Mouse (Mus musculus): ENCODE results near the gene Hibch. TPM values are rescaled to one million over a fixed set of nuclear protein-coding genes. Genes with fewer than 3 reads are reported as not detected.
"Not testable (repeated sequence)": the region's sequence is repeated elsewhere in the genome, so short reads cannot be mapped to it uniquely, and the experiment has no call there.

Hibch gene
- polyA plus RNA-seq, 1 experiment from 2014 or later = 23.9 TPM

DNA sequence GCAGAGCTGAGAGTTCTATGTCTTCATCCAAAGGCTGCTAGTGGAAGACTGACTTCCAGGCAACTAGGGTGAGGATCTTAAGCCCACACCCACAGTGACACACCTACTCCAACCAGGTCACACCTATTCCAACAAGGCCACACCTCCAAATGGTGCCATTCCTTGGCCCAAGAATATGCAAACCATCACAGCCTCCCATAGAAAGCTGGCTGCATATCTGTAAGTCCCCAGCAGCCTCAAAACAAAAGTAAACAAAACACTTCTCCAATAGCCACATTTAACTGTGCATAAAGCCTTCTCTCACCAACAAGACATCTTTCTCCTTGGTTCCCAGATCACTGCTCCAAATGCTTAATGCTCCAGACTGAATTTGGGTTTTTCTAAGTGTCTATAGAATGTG lies 74.2 kb downstream of the Hibch start:
- not testable (repeated sequence) for ATAC-seq; H3K27ac ChIP-seq; H3K4me1 ChIP-seq; H3K27me3 ChIP-seq; H3K36me3 ChIP-seq (ENCODE audit: poor library complexity, severe bottlenecking); H3K9ac ChIP-seq; H3K4me3 ChIP-seq; H3K4me2 ChIP-seq; H3K9me3 ChIP-seq (replicated peaks)

DNA sequence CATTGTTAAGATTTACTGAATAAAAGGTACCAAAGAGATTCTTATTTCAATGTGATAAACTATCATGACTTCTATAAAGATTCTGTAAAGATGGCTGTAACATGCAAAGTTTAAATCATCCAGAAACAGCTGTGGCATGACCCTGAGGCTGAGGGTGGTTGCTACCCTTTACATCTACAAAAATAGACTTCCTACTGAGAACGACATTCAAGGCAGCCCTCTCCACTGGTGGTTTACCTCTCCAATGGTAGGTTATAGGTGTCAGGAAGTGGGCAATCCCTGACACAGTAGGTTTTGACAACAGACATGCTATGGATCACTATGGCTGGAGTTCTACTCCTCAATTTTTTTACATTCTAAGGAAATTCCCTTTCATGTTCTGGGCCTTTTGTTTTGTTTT lies 79.8 kb downstream of the Hibch start:
- not testable (repeated sequence) for H3K9me3 ChIP-seq (replicated peaks); H3K36me3 ChIP-seq (ENCODE audit: poor library complexity, severe bottlenecking); H3K9ac ChIP-seq; H3K27me3 ChIP-seq; H3K4me3 ChIP-seq; H3K4me2 ChIP-seq; H3K4me1 ChIP-seq; ATAC-seq; H3K27ac ChIP-seq
- no CpG with 5 or more reads among the region's 1 CpGs for WGBS

DNA sequence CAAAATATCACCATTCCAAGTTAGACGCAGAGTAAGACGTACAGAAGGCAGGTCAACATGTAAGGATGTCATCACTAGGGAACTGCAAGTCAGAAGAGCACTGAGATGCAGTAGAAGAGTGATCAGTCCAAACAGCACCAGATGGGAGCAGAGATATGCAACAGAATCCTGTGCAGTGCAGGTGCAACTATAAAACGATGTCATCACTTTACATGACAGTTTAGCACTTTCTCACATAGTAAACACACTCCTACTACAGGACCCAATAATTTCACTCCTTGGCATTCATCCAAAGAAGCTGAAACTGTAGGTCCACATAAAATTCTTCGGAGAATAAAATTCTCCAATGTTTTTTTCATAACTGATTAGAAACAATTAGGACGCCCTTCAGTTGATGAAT lies 89.8 kb downstream of the Hibch start:
- Histone ChIP-seq H3K9me3 (replicated peaks) (peaks cover 5% of the 10 kb centered on the region; the same call in 1 of the 2 replicates), H3K27me3 (no peaks in the 10 kb centered on the region), H3K9ac (no peak overlapping the region), H3K4me1 (no peaks in the 10 kb centered on the region), H3K4me2 (no peak overlapping the region), H3K36me3 (ENCODE audit: poor library complexity, severe bottlenecking) (no peaks in the 10 kb centered on the region), H3K27ac (no peak overlapping the region), H3K4me3 (no peak overlapping the region)
- ATAC-seq = no peak
- 90% methylated on average over 5 of the region's 5 CpGs for WGBS

DNA sequence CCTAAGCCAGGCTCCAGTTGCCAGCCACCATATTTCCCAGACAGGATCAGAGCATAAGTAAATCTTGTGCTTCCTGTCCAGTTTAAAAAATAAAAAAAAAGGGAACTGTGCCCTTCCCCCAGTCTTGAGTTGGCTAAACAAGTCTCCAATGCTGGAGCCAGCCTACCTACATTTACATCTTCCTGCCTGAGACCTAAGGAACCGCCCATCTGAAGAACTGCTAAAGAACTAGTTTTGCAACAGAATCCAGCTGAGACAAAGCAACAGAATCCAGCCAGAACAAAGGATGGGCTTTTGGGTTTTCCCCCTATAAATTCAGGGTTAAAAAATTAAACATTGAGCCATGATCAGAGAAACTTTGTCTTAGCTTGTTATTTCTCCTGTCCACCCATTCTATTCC lies 94.3 kb downstream of the Hibch start:
- H3K4me2 ChIP-seq = no peak overlapping the region
- no peak overlapping the region for H3K4me3 ChIP-seq
- no peaks in the 10 kb centered on the region for H3K4me1 ChIP-seq
- no peak overlapping the region for H3K9ac ChIP-seq
- ATAC-seq = no peak
- H3K9me3 ChIP-seq (replicated peaks) = peaks cover 5% of the 10 kb centered on the region; the same call in 1 of the 2 replicates
- no peak overlapping the region for H3K27ac ChIP-seq
- WGBS = 88% methylated on average over 1 of the region's 1 CpGs
- no peaks in the 10 kb centered on the region for H3K27me3 ChIP-seq
- H3K36me3 ChIP-seq (ENCODE audit: poor library complexity, severe bottlenecking) = no peaks in the 10 kb centered on the region

DNA sequence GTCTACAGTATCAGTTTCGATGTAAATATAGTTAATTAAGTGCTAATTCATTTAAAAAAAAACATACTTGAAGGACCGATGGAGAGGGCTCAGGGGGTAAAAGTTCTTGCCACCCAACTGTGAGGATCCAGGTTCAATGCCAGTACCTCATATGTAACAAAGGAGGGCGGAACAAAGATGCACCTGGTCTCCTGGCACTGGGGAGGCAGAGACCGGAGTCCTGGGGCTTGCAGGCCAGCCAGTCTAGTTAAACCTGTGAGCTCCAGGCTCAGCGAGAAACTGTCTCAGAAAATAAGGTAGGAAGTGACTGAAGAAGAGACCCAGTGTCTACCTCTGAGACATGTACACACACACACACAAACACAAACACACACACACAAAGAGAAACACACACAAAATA lies 103.2 kb downstream of the Hibch start:
- H3K27ac ChIP-seq = no peak overlapping the region
- no peak overlapping the region for H3K4me2 ChIP-seq
- WGBS = 88% methylated on average over 5 of the region's 5 CpGs
- no peak overlapping the region for H3K9ac ChIP-seq
- H3K4me3 ChIP-seq = no peak overlapping the region
- peaks cover 11% of the 10 kb centered on the region for H3K4me1 ChIP-seq
- H3K36me3 ChIP-seq (ENCODE audit: poor library complexity, severe bottlenecking) = no peaks in the 10 kb centered on the region
- H3K27me3 ChIP-seq = no peaks in the 10 kb centered on the region
- no peaks in the 10 kb centered on the region for H3K9me3 ChIP-seq (replicated peaks)
- no peak for ATAC-seq

DNA sequence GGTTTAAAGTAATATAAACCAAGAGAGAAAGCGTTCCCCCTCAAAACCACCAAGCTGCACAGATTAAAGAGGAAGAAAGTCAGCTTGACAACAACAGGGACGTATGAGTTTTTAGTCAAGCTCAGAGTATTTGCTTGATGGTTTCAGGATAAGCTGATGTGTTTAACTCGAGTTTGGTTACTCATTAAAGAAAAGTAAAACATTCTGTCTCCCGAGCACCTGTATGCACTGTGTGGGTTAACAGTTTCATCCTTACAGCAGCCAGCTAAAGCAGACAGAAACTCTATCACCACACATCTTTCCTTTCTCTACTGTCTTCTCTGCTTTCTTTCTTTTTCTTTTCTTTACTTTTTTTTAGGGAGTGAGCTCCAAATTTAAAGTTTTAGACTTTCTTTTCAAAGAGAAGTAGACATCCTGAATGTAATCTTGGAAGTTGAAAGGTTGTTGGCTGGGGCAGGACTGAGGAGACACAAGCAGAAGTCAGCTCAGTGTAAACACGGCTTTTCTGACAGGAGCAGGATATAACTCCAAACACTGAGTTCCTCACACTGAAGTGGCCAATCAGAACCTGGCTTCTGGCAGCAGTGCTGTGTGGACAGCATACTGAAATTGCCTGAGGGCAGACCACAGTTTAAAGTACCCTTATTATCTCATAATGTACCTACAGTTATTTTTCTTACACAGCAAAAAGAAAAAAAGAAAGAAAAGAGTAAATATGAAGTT lies 106.6 kb downstream of the Hibch start:
- Histone ChIP-seq H3K27ac (no peak overlapping the region), H3K36me3 (ENCODE audit: poor library complexity, severe bottlenecking) (no peaks in the 10 kb centered on the region), H3K9me3 (replicated peaks) (no peaks in the 10 kb centered on the region), H3K4me1 (peaks cover 17% of the 10 kb centered on the region), H3K4me3 (no peak overlapping the region), H3K9ac (no peak overlapping the region), H3K27me3 (0 out of 2 replicates have a peak, but pooled peaks cover 5% of the 10 kb centered on the region), H3K4me2 (no peak overlapping the region)
- no peak for ATAC-seq
- WGBS = 54% methylated on average over 5 of the region's 5 CpGs

DNA sequence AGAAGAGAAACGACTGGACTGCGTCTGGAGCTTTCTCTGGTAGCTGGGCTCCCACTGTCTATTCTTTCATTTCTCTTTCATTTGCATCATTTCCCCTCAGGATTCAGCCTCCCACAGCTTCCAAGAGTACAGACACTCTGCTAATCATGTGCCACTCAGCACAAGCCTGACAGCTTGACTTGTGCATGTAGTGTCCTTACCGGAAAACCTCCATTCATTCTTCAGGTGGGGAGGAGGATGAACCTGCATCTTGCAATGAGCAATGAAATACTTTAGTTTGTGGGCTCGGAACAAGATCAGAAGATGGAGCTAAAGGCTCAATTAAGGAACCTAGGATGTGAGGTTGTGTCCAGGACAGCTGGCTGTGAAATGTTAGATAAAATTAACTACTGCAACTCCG lies 107.4 kb downstream of the Hibch start:
- 2% methylated on average over 5 of the region's 5 CpGs for WGBS
- H3K27ac ChIP-seq = no peak overlapping the region

DNA sequence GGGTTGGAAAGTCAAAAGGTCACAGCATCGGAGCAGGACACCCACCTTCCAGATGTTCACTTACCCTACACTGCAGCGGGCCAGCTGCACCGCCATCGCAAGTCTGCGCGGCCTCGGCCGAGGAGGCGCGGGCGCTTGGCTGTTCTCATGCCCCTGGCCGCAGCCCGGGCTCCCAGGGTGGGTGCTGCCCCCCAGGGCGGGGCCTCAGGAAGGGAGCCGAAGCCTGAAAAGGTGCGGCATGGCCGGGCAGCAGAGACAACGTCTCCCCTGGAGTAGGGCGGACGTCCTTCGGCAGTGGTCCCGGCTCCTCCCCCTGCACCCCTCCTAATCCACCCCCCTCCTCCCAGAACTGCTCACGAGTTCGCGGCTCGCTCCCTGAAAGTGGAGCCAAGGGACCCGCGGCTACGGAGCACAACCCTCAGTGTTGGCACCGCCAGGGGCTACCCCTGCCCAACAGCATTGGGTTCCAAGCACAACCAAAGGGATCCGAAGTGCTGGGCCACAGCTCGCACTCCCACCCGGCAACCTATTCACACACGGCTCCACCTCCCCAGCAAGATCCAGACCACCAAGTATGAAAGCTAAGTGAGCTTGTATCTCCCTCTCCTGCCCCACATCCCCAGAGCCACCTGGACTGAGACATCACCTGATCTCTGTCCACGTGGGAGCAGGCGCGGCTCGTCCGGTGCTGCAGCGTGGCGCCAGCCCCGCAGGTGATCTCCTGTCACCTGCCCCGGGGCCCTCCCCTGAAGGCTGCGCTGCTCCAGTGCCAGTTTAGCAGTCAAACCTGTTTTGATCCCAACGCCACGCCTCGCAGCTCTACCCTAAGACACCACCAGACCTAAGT lies 108.0 kb downstream of the Hibch start:
- peak; percentile 79 for ATAC-seq
- WGBS = under 1% methylated on average over 47 of the region's 47 CpGs
- Histone ChIP-seq H3K9me3 (replicated peaks) (no peaks in the 10 kb centered on the region), H3K27me3 (0 out of 2 replicates have a peak, but pooled peaks cover 5% of the 10 kb centered on the region), H3K9ac (peak overlapping the region; percentile 62), H3K4me1 (peaks cover 17% of the 10 kb centered on the region), H3K4me3 (peak overlapping the region; percentile 51), H3K27ac (no peak overlapping the region), H3K4me2 (peak overlapping the region; percentile 96), H3K36me3 (ENCODE audit: poor library complexity, severe bottlenecking) (no peaks in the 10 kb centered on the region)

More for the DNA sequence above, 107.4 kb downstream of the Hibch start:
- H3K4me2 ChIP-seq = peak overlapping the region; percentile 96
- peak overlapping the region; percentile 51 for H3K4me3 ChIP-seq
- no peaks in the 10 kb centered on the region for H3K9me3 ChIP-seq (replicated peaks)
- H3K36me3 ChIP-seq (ENCODE audit: poor library complexity, severe bottlenecking) = no peaks in the 10 kb centered on the region
- peak overlapping the region; percentile 62 for H3K9ac ChIP-seq
- H3K27me3 ChIP-seq = 0 out of 2 replicates have a peak, but pooled peaks cover 5% of the 10 kb centered on the region
- ATAC-seq = peak; percentile 66
- H3K4me1 ChIP-seq = peaks cover 17% of the 10 kb centered on the region

DNA sequence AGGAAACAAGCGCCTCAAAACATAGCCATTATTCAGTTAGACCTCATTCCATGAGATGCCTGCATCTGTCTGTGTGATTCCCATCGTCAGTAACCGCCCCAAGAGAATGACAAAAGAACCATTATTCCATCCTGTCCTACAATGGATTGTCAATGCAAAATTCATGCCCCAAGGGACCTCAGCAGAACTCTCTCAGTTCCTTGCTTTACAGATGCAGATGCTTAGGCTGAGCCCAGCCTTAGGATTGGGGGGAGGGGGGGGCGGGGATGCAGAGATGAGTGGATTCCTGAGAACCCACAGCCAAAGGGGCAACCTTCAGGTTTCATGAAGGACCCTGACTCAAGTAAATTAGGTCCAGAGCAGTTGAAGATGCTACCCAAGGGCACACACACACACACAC lies 108.8 kb downstream of the Hibch start:
- Histone ChIP-seq H3K9me3 (replicated peaks) (no peaks in the 10 kb centered on the region), H3K27me3 (0 out of 2 replicates have a peak, but pooled peaks cover 5% of the 10 kb centered on the region), H3K4me1 (peaks cover 17% of the 10 kb centered on the region), H3K36me3 (ENCODE audit: poor library complexity, severe bottlenecking) (no peaks in the 10 kb centered on the region), H3K4me2 (peak overlapping the region; percentile 96), H3K9ac (no peak overlapping the region), H3K4me3 (peak overlapping the region; percentile 51; the same call in 1 of the 2 replicates), H3K27ac (no peak overlapping the region)
- WGBS = 4% methylated on average over 4 of the region's 4 CpGs
- 0 out of 2 replicates have a peak, but pooled peaks have one; percentile 19 for ATAC-seq

DNA sequence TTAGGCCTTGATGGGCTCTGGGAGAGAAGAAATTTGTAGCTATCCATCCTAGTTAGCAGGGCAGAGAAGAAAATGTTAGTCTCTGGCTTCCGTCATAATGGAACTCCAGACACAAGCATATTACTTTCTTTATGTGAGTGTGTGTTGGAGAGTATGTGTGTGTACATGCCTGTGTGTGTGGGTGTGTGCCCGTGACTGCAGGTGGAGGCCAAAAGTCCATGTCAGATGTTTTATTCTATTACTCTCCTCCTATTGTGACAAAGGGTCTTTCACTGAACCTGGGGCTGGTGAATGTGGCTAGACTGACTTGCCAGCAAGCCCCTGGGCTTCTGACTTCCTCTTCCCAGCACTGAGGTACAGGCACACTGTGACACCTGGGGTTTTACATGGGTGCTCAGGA lies 109.7 kb downstream of the Hibch start:
- Histone ChIP-seq H3K4me2 (no peak overlapping the region), H3K4me3 (no peak overlapping the region), H3K27ac (no peak overlapping the region), H3K27me3 (0 out of 2 replicates have a peak, but pooled peaks cover 5% of the 10 kb centered on the region), H3K9me3 (replicated peaks) (no peaks in the 10 kb centered on the region), H3K4me1 (peaks cover 17% of the 10 kb centered on the region), H3K9ac (no peak overlapping the region), H3K36me3 (ENCODE audit: poor library complexity, severe bottlenecking) (no peaks in the 10 kb centered on the region)
- no peak for ATAC-seq
- 85% methylated on average over 2 of the region's 2 CpGs for WGBS

DNA sequence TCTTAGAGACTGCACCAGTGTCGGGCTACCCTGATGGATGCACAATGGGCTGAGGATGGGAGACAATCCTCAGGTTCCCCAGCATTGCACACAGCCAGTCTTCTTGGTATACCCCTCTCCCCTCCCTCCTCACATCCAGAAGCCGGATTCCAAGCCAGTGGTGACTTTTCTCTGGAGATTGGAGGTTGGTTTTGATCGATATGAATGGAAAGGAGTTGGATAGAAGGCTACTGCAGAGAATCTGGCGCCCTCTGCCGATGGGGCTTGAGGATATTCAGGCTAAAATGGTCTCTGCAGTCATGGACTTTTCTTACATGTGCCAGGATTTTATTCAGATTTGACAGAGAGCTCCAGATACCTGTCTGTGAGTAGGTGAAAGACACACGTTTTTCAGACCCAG lies 110.4 kb downstream of the Hibch start:
- ATAC-seq = no peak
- Histone ChIP-seq H3K4me1 (peaks cover 17% of the 10 kb centered on the region), H3K27me3 (0 out of 2 replicates have a peak, but pooled peaks cover 5% of the 10 kb centered on the region), H3K27ac (no peak overlapping the region), H3K4me2 (no peak overlapping the region), H3K9ac (no peak overlapping the region), H3K36me3 (ENCODE audit: poor library complexity, severe bottlenecking) (no peaks in the 10 kb centered on the region), H3K9me3 (replicated peaks) (no peaks in the 10 kb centered on the region), H3K4me3 (no peak overlapping the region)
- 42% methylated on average over 6 of the region's 6 CpGs for WGBS

DNA sequence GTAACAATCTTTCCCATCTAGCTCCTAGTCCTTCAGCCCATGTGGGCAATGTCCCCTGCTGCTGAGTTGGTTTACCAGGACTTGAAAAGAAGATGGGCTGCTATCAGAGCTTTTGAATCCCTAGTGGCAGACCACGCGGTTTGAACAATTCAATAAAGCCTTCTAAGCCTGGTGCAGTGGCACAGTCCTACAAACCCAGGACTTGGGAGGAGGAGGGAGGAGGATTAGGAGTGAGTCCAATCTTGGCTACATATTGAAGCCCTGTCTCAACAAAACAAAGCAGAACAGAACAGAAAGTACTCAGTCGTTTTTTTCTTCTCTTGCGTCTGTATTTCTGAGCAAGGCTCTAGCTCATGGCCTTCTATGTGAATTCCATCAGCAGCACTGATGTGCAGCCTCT lies 112.0 kb downstream of the Hibch start:
- 67% methylated on average over 4 of the region's 4 CpGs for WGBS
- Histone ChIP-seq H3K36me3 (ENCODE audit: poor library complexity, severe bottlenecking) (no peaks in the 10 kb centered on the region), H3K9ac (no peak overlapping the region), H3K27me3 (0 out of 2 replicates have a peak, but pooled peaks cover 5% of the 10 kb centered on the region), H3K4me1 (peaks cover 17% of the 10 kb centered on the region), H3K4me3 (no peak overlapping the region), H3K4me2 (no peak overlapping the region), H3K9me3 (replicated peaks) (no peaks in the 10 kb centered on the region), H3K27ac (no peak overlapping the region)
- no peak for ATAC-seq

All from forebrain, embryonic 13.5 days (tissue).